Mouse (Mus musculus) cerebellum, adult 11-12 months (tissue): ENCODE results near the gene Smim5.
A peak's percentile ranks its signal among the peaks of the same experiment; 100 is the strongest.

Experiments
- DNase-seq: peaks from one replicate; pipeline ENCODE4 v3.0.0; 2022

The Smim5 gene

DNA sequence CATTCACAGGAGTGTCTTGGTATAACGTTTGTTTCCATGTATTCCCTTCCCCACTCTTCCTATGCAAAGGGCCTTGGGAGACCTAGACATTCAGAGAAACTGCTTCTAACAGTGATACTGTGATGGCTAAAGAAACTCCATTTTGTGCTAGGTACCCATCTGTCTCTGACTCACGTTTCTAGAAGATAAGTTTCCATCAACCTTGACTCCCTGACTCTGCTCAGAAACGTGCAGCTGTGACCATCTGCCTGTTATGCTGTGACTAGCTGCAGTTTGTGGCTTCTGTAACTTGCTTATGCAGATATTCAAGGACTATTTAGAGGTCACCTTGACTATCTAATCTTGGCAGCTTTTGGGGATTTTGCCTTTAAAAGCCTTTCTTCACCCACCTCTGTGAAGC lies 31.5 kb downstream of the Smim5 start:
- DNase-seq = no peak

DNA sequence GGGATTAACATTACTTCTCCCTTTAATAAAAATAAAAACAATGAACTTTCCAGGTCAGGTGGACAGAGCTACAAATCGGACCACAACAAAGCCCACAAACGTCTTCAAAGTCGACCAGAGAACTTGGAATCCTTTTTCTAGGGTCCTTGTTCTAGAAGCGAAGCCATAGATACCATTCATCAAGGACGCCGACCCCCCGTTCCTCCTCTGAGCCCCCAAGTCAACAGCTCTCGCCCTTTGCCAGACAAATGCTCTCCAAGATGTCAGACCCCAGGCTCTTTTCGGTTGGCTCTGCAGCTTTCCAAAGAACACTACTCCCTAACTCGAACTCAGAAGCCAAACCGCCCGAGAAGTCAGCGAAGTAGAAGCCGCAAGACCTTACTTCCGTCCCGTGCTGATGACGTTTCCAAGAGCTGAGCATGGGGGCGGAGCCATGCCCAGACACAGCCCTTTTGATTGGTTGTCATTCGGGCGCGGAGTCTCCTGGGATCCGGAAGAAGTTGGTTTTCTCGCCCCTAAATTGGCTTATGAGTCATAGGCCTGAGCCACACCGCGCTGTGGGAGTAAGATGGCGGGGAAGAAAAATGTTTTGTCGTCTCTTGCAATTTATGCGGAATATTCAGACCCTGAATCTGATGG lies 33.5 kb downstream of the Smim5 start, which contains the start of the genes Sap30bp and Recql5:
Gene Sap30bp (plus strand): TSS at position 175 of the 639 bp plus-strand sequence.
Gene Recql5 (minus strand): TSS at position 370 of the 639 bp plus-strand sequence.
- peak; percentile 97 for DNase-seq

DNA sequence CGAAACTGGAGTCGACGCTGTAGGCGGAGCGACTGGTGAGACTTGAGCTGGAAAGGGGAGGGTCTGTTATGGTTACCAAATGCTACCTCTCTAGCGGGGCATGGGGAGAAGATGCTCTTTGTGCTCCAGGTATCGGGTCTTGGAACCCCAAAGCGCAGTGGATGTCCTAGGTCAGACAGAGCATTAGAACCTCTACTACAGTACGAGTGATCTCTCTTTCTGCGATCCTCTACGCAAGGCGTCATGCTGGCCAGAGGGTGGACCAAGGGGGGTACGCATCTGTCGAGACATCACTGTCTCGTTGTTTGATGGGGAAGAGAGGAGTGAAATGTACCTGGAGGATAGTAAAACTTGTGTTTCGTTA lies 34.0 kb downstream of the Smim5 start:
- DNase-seq = no peak

DNA sequence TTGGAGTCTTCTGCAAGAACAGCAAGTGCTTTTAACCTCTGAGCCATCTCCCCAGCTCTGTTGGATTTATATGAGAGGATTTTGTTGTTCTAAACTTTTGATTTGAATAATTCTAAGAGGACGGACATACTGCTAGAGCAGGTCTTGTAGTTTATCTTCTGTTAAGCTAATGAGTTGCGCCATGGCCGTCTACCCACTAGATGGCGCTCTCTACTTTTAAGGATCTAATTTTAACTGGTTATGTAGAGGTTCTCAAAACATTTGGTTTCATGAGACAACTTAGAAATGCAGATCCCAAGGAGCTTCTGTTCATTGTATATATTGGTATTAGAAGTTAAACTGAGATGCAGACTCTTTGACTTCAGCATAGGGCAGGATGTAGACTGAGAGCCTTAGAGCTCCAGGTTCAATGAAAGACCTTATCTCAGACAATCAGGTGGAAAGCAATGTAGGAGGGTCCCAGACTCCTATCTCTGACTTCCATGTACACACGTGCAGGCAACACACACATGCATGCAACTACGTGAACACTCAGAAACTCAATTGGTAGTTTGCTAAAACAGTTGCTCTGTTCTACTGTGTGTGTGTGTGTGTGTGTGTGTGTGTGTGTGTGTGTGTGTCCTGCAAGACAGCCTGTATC lies 40.0 kb downstream of the Smim5 start:
- DNase-seq = peak; percentile 46

DNA sequence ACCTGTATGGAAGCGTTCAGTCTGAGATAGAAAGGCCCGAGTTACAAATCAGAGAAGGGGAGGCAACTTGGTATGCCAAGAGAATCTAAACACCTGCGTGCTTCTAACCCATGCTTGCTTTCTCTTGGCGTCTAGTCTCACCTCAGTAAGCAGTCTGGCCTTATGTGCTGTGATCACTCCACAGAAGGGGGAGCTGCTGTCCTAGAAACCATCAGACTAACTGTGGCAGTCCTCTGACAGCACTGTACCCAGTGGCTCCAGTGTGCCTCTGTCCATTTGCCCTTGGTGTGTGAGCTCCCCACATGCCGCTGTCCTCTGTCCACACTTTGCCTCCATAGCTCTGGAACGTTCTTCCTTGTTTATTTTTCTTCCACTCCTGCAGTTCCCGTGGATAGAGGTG lies 42.2 kb downstream of the Smim5 start:
- DNase-seq = no peak

DNA sequence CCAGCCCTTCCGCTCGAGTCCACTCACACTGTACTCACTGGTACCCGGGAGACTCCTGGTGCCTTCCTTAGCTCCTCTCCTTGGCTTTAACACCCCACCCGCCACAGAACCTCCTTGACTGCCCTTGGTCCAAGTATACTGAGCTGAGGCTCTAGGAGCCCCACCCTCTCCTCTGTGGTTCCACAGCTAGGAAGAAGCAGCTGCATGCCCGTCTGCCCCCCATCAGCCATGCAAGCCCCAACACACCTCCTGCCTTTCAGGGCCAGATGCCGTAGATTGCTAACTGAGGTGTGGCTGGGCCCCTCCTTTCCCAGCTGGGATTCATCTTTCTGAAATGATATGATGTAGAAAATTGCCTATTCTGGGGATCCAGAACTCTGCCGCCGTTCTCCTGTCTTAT lies 45.5 kb downstream of the Smim5 start:
- DNase-seq = no peak

DNA sequence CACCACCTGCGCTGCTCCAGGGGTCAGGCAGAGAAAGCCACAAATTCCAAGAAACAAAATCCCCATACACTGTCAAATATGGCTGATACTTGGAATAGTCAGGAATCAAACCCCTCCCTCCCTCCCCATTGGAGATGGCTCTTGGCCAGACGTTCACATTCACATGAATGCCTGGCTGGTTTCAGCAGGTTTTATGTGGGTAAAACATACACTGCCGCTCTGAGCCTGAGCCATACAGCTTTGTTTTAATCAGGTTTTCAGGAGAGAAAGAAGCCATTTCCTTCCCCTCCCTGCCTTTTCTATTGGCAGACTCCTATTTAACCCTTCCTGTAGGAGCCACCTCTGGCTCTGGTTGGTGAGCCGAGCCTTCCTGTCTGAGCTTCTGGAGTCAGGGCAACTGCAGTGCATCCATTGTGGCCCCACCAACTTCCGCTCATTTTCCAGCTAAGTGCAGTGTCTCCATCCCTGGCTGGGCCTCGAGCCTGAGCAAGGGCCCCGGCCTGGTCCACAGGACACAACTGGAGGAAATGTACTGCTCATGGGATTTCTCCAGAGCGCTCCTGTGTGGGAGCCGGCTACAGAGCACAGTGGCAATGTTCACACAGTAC lies 46.6 kb downstream of the Smim5 start:
- no peak for DNase-seq

DNA sequence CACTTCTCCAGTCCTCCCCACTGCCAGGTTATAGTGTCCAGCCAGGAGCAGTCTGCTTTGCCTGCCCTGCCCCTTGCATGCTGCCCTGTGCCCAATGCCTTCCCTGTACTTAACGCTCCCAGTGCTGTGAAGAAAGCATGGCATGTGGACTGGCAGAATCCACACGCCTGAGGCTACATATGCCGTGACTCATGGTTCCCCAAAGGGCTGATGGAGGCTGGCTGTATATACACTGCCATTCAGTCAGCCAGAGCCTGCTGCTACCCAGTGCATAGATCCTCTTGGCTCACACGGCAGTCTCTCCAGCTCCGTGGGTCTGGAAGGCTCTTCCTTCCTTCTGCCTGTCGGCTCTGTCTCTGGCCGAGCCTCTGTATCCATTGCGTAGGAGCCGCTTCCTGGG lies 48.5 kb downstream of the Smim5 start:
- DNase-seq = no peak

DNA sequence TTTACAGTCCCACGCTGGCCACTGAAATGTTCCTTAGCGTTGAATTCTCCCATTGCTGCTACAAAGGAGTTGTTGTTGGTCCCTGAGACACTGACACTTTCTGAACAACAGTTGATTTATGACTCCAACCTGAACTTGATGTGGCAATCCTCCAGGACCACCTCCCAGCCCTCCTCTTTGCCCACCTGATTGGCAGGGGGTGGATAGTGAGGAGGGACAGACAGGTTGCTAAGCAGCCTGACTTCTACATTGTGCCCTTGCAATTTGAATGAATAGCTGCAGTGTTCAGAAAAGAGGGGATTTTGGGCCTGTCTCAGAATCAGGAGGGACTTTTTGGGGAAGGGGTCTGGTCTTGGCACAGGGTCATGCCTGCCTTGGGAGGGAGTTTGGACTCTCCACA lies 51.0 kb downstream of the Smim5 start:
- no peak for DNase-seq

DNA sequence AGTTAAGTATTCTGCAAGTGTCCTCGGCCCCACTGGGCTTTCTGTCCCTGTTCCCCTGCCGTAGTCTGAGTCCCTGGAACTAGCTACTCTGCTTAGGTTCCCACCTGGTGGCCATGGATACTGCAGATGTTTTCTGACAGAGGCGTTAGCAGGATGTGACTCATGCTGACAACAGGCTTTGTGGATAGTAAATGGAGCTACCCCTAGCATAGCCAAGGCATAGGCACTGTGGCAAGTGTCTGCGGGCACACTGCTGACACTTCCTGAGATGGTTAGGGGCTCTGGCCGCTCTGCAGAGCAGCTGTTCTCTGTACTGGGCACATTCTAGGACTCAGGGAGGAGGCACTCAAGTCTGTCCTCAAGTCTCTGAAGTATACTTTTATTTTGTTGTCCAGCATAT lies 54.9 kb downstream of the Smim5 start:
- no peak for DNase-seq

DNA sequence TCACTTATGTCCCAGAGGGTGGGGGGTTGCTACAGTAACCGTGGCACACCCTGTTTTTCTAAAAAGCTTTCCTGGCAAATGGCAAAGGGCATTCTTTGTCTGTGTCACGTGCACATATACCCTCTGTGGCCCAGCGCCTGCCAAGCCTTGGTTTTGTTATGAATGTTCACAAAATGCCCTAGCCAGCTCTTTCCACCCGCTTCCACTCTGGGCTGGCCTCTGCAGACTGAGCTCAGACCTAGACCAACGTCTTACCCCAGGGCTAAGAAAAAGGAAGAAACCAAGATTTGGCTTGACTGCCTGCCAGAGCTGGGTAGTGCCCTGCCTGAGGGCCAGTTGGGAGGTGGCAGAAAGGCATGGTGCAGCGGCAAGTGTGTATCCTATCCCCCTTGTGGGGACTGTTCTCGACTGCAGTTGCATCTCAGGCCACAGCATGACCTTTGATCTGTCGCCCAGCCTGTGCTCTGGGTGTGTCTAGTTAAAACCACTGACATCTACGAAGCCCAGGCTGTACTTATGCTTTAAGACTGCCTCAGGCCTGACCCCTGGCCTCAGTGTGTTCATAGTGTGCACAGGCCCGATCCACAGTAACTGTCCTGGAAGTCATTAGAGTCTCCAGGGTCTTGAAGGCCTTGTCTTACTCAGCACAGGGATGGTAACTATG lies 55.6 kb downstream of the Smim5 start:
- DNase-seq = no peak
